21 mouse cellular contexts compared by ENCODE assay signal in the genomic region with DNA sequence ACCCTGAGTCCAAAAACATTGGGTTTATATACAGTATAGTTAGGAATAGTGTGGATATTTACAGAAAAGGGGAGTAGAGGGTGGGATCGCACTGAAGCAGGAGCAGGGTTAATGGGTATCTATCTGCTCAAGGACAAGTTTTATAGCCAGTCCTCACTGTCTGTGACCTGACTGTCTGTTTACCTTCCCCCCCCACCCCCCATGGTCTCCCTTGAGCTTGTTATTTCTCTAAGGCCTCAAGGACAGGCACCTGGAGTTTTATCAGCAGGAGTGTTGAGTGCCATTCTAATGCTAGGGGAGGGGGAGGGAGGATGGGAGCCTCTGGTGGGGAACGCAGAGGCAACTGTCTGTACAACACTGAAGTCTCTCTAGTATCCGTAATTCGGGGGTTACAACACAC.
A peak's percentile ranks its signal among the peaks of the same experiment; 100 is the strongest.
DNase-seq lines count a peak whose midpoint lies in the region; ATAC-seq and TF ChIP-seq lines count a peak whose summit lies in the region.
"Had no signal": no experiment of that assay in that cellular context is flagged by ENCODE, and none has a peak within 500 bp of the region (broad histone marks: within the 10 kb centered on the region; RNA-seq: fewer than 3 reads in every experiment).

No protein-coding gene starts in this region.

- peak; percentile 97 for TF ChIP-seq EP300 in ES-Bruce4 (IDR thresholded peaks at IDR 0.05; ENCODE audit: insufficient read depth, low read depth, low read length)

- 44% methylated on average over 4 of the region's 4 CpGs for WGBS in intestine, embryonic 16.5 days
- WGBS in hindbrain, postnatal 0 days, result 58% methylated on average over 4 of the region's 4 CpGs

- TF ChIP-seq CTCF in ES-Bruce4 (IDR thresholded peaks at IDR 0.05; ENCODE audit: low read depth, low read length), result no peak
- no peak for TF ChIP-seq CTCF in hindbrain, postnatal 0 days (IDR thresholded peaks at IDR 0.05; ENCODE audit: low read depth)

- peaks cover 21% of the 10 kb centered on the region for H3K4me1 ChIP-seq in ES-Bruce4 (ENCODE audit: control insufficient read depth, insufficient read depth, low read length)
- no peaks in the 10 kb centered on the region for H3K4me1 ChIP-seq in intestine, embryonic 16.5 days (ENCODE audit: control insufficient read depth, insufficient read depth, low read length)
- peaks cover 5% of the 10 kb centered on the region; the same call in 1 of the 2 replicates for H3K4me1 ChIP-seq in hindbrain, postnatal 0 days (ENCODE audit: insufficient read depth, low read length)

- H3K9me3 ChIP-seq in ES-Bruce4 (replicated peaks; ENCODE audit: control insufficient read depth, insufficient read depth, low read length, poor library complexity, severe bottlenecking), result no peaks in the 10 kb centered on the region
- no peaks in the 10 kb centered on the region for H3K9me3 ChIP-seq in intestine, embryonic 16.5 days (ENCODE audit: control insufficient read depth, low read length)
- no peaks in the 10 kb centered on the region for H3K9me3 ChIP-seq in hindbrain, postnatal 0 days (ENCODE audit: low read length)
- H3K9me3 ChIP-seq: embryonic facial prominence, embryonic 10.5 days; embryonic facial prominence, embryonic 12.5 days; forebrain, embryonic 13.5 days; forebrain, embryonic 15.5 days had no signal

- ATAC-seq in intestine, embryonic 16.5 days, result peak; percentile 67
- no peak for ATAC-seq in hindbrain, postnatal 0 days
- ATAC-seq: forebrain, embryonic 13.5 days; forebrain, embryonic 15.5 days; forebrain, postnatal 0 days had no signal

- peak; percentile 60 for DNase-seq in ES-CJ7 (ENCODE audit: low read depth, low spot score)
- peak; percentile 42 for DNase-seq in ZHBTc4 (ENCODE audit: low read depth, low spot score)
- DNase-seq in kidney, postnatal 25 days, result no peak
- no peak for DNase-seq in hindbrain, postnatal 0 days (ENCODE audit: low spot score)
- no peak for DNase-seq in cerebellum, postnatal 10 days
- no peak for DNase-seq in kidney, adult 11 months
- DNase-seq: adrenal gland, adult 2 months; adrenal gland, postnatal 10 days; adrenal gland, postnatal 25 days; cerebellum, adult 11 months; cerebellum, adult 18-20 months; cerebellum, adult 8-10 months; cerebellum, adult 9-11 months; cerebellum, postnatal 25 days; forebrain, postnatal 0 days had no signal

- no peak for TF ChIP-seq POLR2A in ES-Bruce4 (IDR thresholded peaks at IDR 0.05; ENCODE audit: insufficient read depth, low read length)

- H3K27ac ChIP-seq in ES-Bruce4 (ENCODE audit: insufficient read depth, low read length), result 0 out of 2 replicates have a peak overlapping the region, but pooled peaks have one; percentile 42
- H3K27ac ChIP-seq in intestine, embryonic 16.5 days (ENCODE audit: low read length), result no peak overlapping the region
- H3K27ac ChIP-seq in hindbrain, postnatal 0 days, result no peak overlapping the region
- H3K27ac ChIP-seq: embryonic facial prominence, embryonic 10.5 days; embryonic facial prominence, embryonic 12.5 days; forebrain, embryonic 13.5 days; forebrain, embryonic 15.5 days had no signal

- H3K36me3 ChIP-seq in ES-Bruce4 (ENCODE audit: control insufficient read depth, insufficient read depth, low read length, poor library complexity, severe bottlenecking), result no peaks in the 10 kb centered on the region
- no peaks in the 10 kb centered on the region for H3K36me3 ChIP-seq in intestine, embryonic 16.5 days (ENCODE audit: control insufficient read depth, insufficient read depth, low read length)
- no peaks in the 10 kb centered on the region for H3K36me3 ChIP-seq in hindbrain, postnatal 0 days (ENCODE audit: insufficient read depth, low read length)
- H3K36me3 ChIP-seq: embryonic facial prominence, embryonic 10.5 days; embryonic facial prominence, embryonic 12.5 days; forebrain, embryonic 15.5 days had no signal

- 0 out of 2 replicates have a peak overlapping the region, but pooled peaks have one; percentile 9 for H3K9ac ChIP-seq in ES-Bruce4 (ENCODE audit: low read depth, poor library complexity, severe bottlenecking)
- no peak overlapping the region for H3K9ac ChIP-seq in intestine, embryonic 16.5 days (ENCODE audit: low read depth, low read length)
- no peak overlapping the region for H3K9ac ChIP-seq in hindbrain, postnatal 0 days (replicated peaks; ENCODE audit: low read length)
- H3K9ac ChIP-seq: embryonic facial prominence, embryonic 12.5 days; forebrain, embryonic 13.5 days; forebrain, embryonic 15.5 days; forebrain, postnatal 0 days had no signal

- no peak overlapping the region for H3K4me3 ChIP-seq in ES-Bruce4 (ENCODE audit: low read depth, low read length)
- no peak overlapping the region for H3K4me3 ChIP-seq in intestine, embryonic 16.5 days (ENCODE audit: low read length)
- no peak overlapping the region for H3K4me3 ChIP-seq in hindbrain, postnatal 0 days (ENCODE audit: low read length)
- H3K4me3 ChIP-seq: embryonic facial prominence, embryonic 10.5 days; embryonic facial prominence, embryonic 12.5 days; forebrain, embryonic 13.5 days; forebrain, embryonic 15.5 days had no signal

- H3K27me3 ChIP-seq in ES-Bruce4 (ENCODE audit: control insufficient read depth, insufficient read depth, low read length, poor library complexity, severe bottlenecking), result no peaks in the 10 kb centered on the region
- no peaks in the 10 kb centered on the region for H3K27me3 ChIP-seq in intestine, embryonic 16.5 days (replicated peaks; ENCODE audit: control insufficient read depth, insufficient read depth, low read length)
- H3K27me3 ChIP-seq in hindbrain, postnatal 0 days (ENCODE audit: insufficient read depth, low read length), result 0 out of 2 replicates have a peak, but pooled peaks cover 12% of the 10 kb centered on the region

- no peak overlapping the region for H3K4me2 ChIP-seq in intestine, embryonic 16.5 days (ENCODE audit: low read depth, low read length)
- no peak overlapping the region for H3K4me2 ChIP-seq in hindbrain, postnatal 0 days (ENCODE audit: low read depth, low read length)
- H3K4me2 ChIP-seq: embryonic facial prominence, embryonic 12.5 days; forebrain, embryonic 13.5 days; forebrain, embryonic 15.5 days had no signal

Comparison
In these comparisons a context has a peak if more than half of its experiments do, and no peak if none do; other contexts are left out.
1. DNase-seq: peak in ES-CJ7 (single experiment) and ZHBTc4 (single experiment); none in kidney, postnatal 25 days (0 of 2), hindbrain, postnatal 0 days (single experiment), cerebellum, postnatal 10 days (0 of 2) and kidney, adult 11 months (single experiment).